Comparison of ENCODE assay signal across 12 mouse cellular contexts in the genomic region with DNA sequence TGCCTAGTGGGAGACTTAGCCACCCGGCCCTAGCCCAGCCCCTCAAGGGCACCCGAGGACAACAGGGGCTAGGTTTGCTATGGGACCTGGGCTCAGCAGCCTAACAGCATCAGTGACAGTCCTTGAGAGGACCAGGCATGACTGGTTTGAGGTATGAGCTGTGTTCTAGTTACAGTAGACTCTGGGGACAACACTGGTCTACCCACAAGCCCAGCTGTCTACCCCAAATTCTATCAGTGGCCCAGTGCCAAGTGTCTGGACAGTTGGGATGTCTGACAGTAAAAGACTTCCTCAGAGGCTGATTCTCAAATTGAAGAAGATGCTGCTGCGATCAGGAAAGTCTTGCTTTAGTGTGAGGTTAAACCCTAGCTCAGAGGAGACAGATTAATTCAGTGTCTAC. TPM values are rescaled to one million over a fixed set of nuclear protein-coding genes. Genes with fewer than 3 reads are reported as not detected.
DNase-seq lines count a peak whose midpoint lies in the region; ATAC-seq and TF ChIP-seq lines count a peak whose summit lies in the region.
"Had no signal": no experiment of that assay in that cellular context is flagged by ENCODE, and none has a peak within 500 bp of the region (broad histone marks: within the 10 kb centered on the region; RNA-seq: fewer than 3 reads in every experiment).

No protein-coding gene starts in this region.

- H3K4me3 ChIP-seq in intestine, embryonic 14.5 days (ENCODE audit: low read depth, low read length) = no peak overlapping the region
- H3K4me3 ChIP-seq in intestine, postnatal 0 days (ENCODE audit: low read depth, low read length) = no peak overlapping the region
- H3K4me3 ChIP-seq in midbrain, postnatal 0 days (ENCODE audit: low read depth, low read length) = no peak overlapping the region
- no peak overlapping the region for H3K4me3 ChIP-seq in midbrain, embryonic 14.5 days (replicated peaks; ENCODE audit: low read depth, low read length)
- no peak overlapping the region for H3K4me3 ChIP-seq in stomach, postnatal 0 days (ENCODE audit: low read depth, low read length)
- H3K4me3 ChIP-seq: forebrain, embryonic 15.5 days had no signal

- H3K27me3 ChIP-seq in intestine, embryonic 14.5 days (replicated peaks; ENCODE audit: control insufficient read depth, insufficient read depth, low read length) = no peaks in the 10 kb centered on the region
- H3K27me3 ChIP-seq in intestine, postnatal 0 days (replicated peaks; ENCODE audit: control insufficient read depth, insufficient read depth, low read length) = no peaks in the 10 kb centered on the region
- no peaks in the 10 kb centered on the region for H3K27me3 ChIP-seq in midbrain, postnatal 0 days (ENCODE audit: insufficient read depth, low read length)
- no peaks in the 10 kb centered on the region for H3K27me3 ChIP-seq in midbrain, embryonic 14.5 days (ENCODE audit: control insufficient read depth, insufficient read depth, low read length)
- no peaks in the 10 kb centered on the region for H3K27me3 ChIP-seq in stomach, postnatal 0 days (ENCODE audit: control insufficient read depth, insufficient read depth, low read length)
- H3K27me3 ChIP-seq: forebrain, embryonic 15.5 days had no signal

- no peak for ATAC-seq in intestine, embryonic 14.5 days (replicated peaks; ENCODE audit: low FRiP score, low TSS enrichment, low read depth)
- no peak for ATAC-seq in intestine, postnatal 0 days
- no peak for ATAC-seq in midbrain, postnatal 0 days (ENCODE audit: low FRiP score)
- ATAC-seq in midbrain, embryonic 14.5 days (ENCODE audit: low FRiP score, low TSS enrichment) = no peak
- ATAC-seq in stomach, postnatal 0 days (ENCODE audit: low FRiP score, low TSS enrichment) = no peak
- ATAC-seq: forebrain, embryonic 15.5 days had no signal

- no peak for TF ChIP-seq EP300 in stomach, postnatal 0 days (optimal IDR thresholded peaks at IDR 0.05)

- WGBS in intestine, embryonic 14.5 days = 68% methylated on average over 3 of the region's 3 CpGs
- WGBS in intestine, postnatal 0 days = 69% methylated on average over 3 of the region's 3 CpGs
- 76% methylated on average over 3 of the region's 3 CpGs for WGBS in midbrain, postnatal 0 days
- WGBS in midbrain, embryonic 14.5 days = 86% methylated on average over 3 of the region's 3 CpGs
- WGBS in stomach, postnatal 0 days = 72% methylated on average over 3 of the region's 3 CpGs

- no peaks in the 10 kb centered on the region for H3K9me3 ChIP-seq in intestine, embryonic 14.5 days (ENCODE audit: control insufficient read depth, low read length)
- H3K9me3 ChIP-seq in intestine, postnatal 0 days (ENCODE audit: control insufficient read depth) = no peaks in the 10 kb centered on the region
- no peaks in the 10 kb centered on the region for H3K9me3 ChIP-seq in midbrain, postnatal 0 days (ENCODE audit: low read length)
- no peaks in the 10 kb centered on the region for H3K9me3 ChIP-seq in midbrain, embryonic 14.5 days (ENCODE audit: control insufficient read depth, low read length)
- no peaks in the 10 kb centered on the region for H3K9me3 ChIP-seq in stomach, postnatal 0 days (ENCODE audit: control insufficient read depth, low read length)
- H3K9me3 ChIP-seq: forebrain, embryonic 15.5 days had no signal

- no peak for TF ChIP-seq CTCF in intestine, postnatal 0 days (IDR thresholded peaks at IDR 0.05; ENCODE audit: low read depth)
- no peak for TF ChIP-seq CTCF in midbrain, postnatal 0 days (IDR thresholded peaks at IDR 0.05)
- TF ChIP-seq CTCF in stomach, postnatal 0 days (IDR thresholded peaks at IDR 0.05; ENCODE audit: low read depth) = no peak

- H3K27ac ChIP-seq in intestine, embryonic 14.5 days (ENCODE audit: low read depth) = peak overlapping the region; percentile 48; the same call in 1 of the 2 replicates
- H3K27ac ChIP-seq in intestine, postnatal 0 days (ENCODE audit: low read depth, low read length) = no peak overlapping the region
- H3K27ac ChIP-seq in midbrain, postnatal 0 days (ENCODE audit: low read depth, low read length) = peak overlapping the region; percentile 0; the same call in 1 of the 2 replicates
- H3K27ac ChIP-seq in midbrain, embryonic 14.5 days (replicated peaks; ENCODE audit: low read depth, low read length) = no peak overlapping the region
- peak overlapping the region; percentile 61; the same call in 1 of the 2 replicates for H3K27ac ChIP-seq in stomach, postnatal 0 days (replicated peaks)
- H3K27ac ChIP-seq: forebrain, embryonic 15.5 days had no signal

- peak; percentile 38 to 39 for DNase-seq in cerebellum, adult 18-20 months
- DNase-seq in cerebellum, adult 8-10 months = no peak
- no peak for DNase-seq in intestine, embryonic 14.5 days (ENCODE audit: low spot score)
- no peak for DNase-seq in midbrain, postnatal 0 days (ENCODE audit: low spot score)
- no peak for DNase-seq in midbrain, embryonic 14.5 days
- DNase-seq in stomach, postnatal 0 days (ENCODE audit: low spot score) = no peak
- DNase-seq in natural killer cell, adult 2 months (ENCODE audit: low spot score in 2 of 2) = no peak
- DNase-seq: retina, postnatal 1 day; thymus, postnatal 25 days had no signal

- H3K4me2 ChIP-seq in intestine, embryonic 14.5 days (ENCODE audit: low read length) = no peak overlapping the region
- H3K4me2 ChIP-seq in intestine, postnatal 0 days (replicated peaks; ENCODE audit: low read depth) = no peak overlapping the region
- H3K4me2 ChIP-seq in midbrain, postnatal 0 days (ENCODE audit: low read depth, low read length, poor library complexity, severe bottlenecking) = no peak overlapping the region
- H3K4me2 ChIP-seq in midbrain, embryonic 14.5 days (ENCODE audit: low read length) = no peak overlapping the region
- no peak overlapping the region for H3K4me2 ChIP-seq in stomach, postnatal 0 days (replicated peaks; ENCODE audit: low read depth)
- H3K4me2 ChIP-seq: forebrain, embryonic 15.5 days had no signal

- peaks cover 18% of the 10 kb centered on the region for H3K4me1 ChIP-seq in intestine, embryonic 14.5 days (replicated peaks; ENCODE audit: control insufficient read depth, insufficient read depth, low read length)
- H3K4me1 ChIP-seq in intestine, postnatal 0 days (replicated peaks; ENCODE audit: control insufficient read depth, insufficient read depth, low read length) = peaks cover 10% of the 10 kb centered on the region; the same call in 1 of the 2 replicates
- no peaks in the 10 kb centered on the region; the same call in 1 of the 2 replicates for H3K4me1 ChIP-seq in midbrain, postnatal 0 days (ENCODE audit: insufficient read depth, low read length)
- H3K4me1 ChIP-seq in midbrain, embryonic 14.5 days (ENCODE audit: control insufficient read depth, insufficient read depth, low read length) = no peaks in the 10 kb centered on the region
- H3K4me1 ChIP-seq in stomach, postnatal 0 days (replicated peaks; ENCODE audit: control insufficient read depth, insufficient read depth) = no peaks in the 10 kb centered on the region

- H3K9ac ChIP-seq in intestine, embryonic 14.5 days (ENCODE audit: low read length) = no peak overlapping the region
- H3K9ac ChIP-seq in intestine, postnatal 0 days (ENCODE audit: low read depth, low read length) = no peak overlapping the region
- no peak overlapping the region for H3K9ac ChIP-seq in midbrain, postnatal 0 days (replicated peaks; ENCODE audit: low read length, poor library complexity, severe bottlenecking)
- H3K9ac ChIP-seq in midbrain, embryonic 14.5 days (replicated peaks; ENCODE audit: low read length) = no peak overlapping the region
- no peak overlapping the region for H3K9ac ChIP-seq in stomach, postnatal 0 days (ENCODE audit: low read length)
- H3K9ac ChIP-seq: forebrain, embryonic 15.5 days had no signal

- 0 out of 2 replicates have a peak, but pooled peaks cover 5% of the 10 kb centered on the region for H3K36me3 ChIP-seq in intestine, embryonic 14.5 days (ENCODE audit: control insufficient read depth, insufficient read depth, low read length)
- no peaks in the 10 kb centered on the region; the same call in 1 of the 2 replicates for H3K36me3 ChIP-seq in intestine, postnatal 0 days (ENCODE audit: control insufficient read depth, insufficient read depth)
- peaks cover 6% of the 10 kb centered on the region for H3K36me3 ChIP-seq in midbrain, postnatal 0 days (ENCODE audit: insufficient read depth, low read length)
- peaks cover 5% of the 10 kb centered on the region; the same call in 1 of the 2 replicates for H3K36me3 ChIP-seq in midbrain, embryonic 14.5 days (ENCODE audit: control insufficient read depth, insufficient read depth, low read length)
- H3K36me3 ChIP-seq in stomach, postnatal 0 days (ENCODE audit: control insufficient read depth, insufficient read depth, low read length) = no peaks in the 10 kb centered on the region

RNA-seq across cellular contexts. Expression of a gene that starts 20.6 kb away (rescaled TPM):
- polyA plus RNA-seq in intestine, embryonic 14.5 days (2014; fragmentation: Nextera tagmentation; extraction: Ambion mirVana) = 72.7 and 78.5 TPM in 2 replicates
- polyA plus RNA-seq in intestine, postnatal 0 days (2015; fragmentation: Nextera tagmentation; extraction: Ambion mirVana) = 140 and 151 TPM in 2 replicates
- 214 and 238 TPM in 2 replicates for total RNA-seq in midbrain, postnatal 0 days (2014; rRNA removed)
- 272 and 300 TPM in 2 replicates for polyA plus RNA-seq in midbrain, postnatal 0 days (2015; fragmentation: Nextera tagmentation; extraction: Ambion mirVana)
- polyA plus RNA-seq in midbrain, embryonic 14.5 days (2014; fragmentation: Nextera tagmentation; extraction: Ambion mirVana) = 227 and 250 TPM in 2 replicates
- 96.2 and 101 TPM in 2 replicates for polyA plus RNA-seq in stomach, postnatal 0 days (2015; fragmentation: Nextera tagmentation; extraction: Ambion mirVana)

RNA-seq across cellular contexts. Expression of a gene that starts 26.7 kb away (rescaled TPM):
- 3.1 and 3.8 TPM in 2 replicates for polyA plus RNA-seq in intestine, embryonic 14.5 days (2014; fragmentation: Nextera tagmentation; extraction: Ambion mirVana)
- polyA plus RNA-seq in intestine, postnatal 0 days (2015; fragmentation: Nextera tagmentation; extraction: Ambion mirVana) = 1.1 and 4.1 TPM in 2 replicates
- total RNA-seq in midbrain, postnatal 0 days (2014; rRNA removed) = 0.57 and 0.88 TPM in 2 replicates
- 1.3 and 1.9 TPM in 2 replicates for polyA plus RNA-seq in midbrain, postnatal 0 days (2015; fragmentation: Nextera tagmentation; extraction: Ambion mirVana)
- 5.9 and 9.7 TPM in 2 replicates for polyA plus RNA-seq in midbrain, embryonic 14.5 days (2014; fragmentation: Nextera tagmentation; extraction: Ambion mirVana)
- polyA plus RNA-seq in stomach, postnatal 0 days (2015; fragmentation: Nextera tagmentation; extraction: Ambion mirVana) = 2.5 and 2.8 TPM in 2 replicates
- total RNA-seq: layer of hippocampus, adult 18-20 months had no signal

RNA-seq across cellular contexts. Expression of a gene that starts 48.5 kb away (rescaled TPM):
- polyA plus RNA-seq in intestine, embryonic 14.5 days (2014; fragmentation: Nextera tagmentation; extraction: Ambion mirVana) = 25.0 and 25.2 TPM in 2 replicates
- 6.4 and 7.1 TPM in 2 replicates for polyA plus RNA-seq in intestine, postnatal 0 days (2015; fragmentation: Nextera tagmentation; extraction: Ambion mirVana)
- 32.9 and 47.2 TPM in 2 replicates for total RNA-seq in midbrain, postnatal 0 days (2014; rRNA removed)
- 27.3 and 27.9 TPM in 2 replicates for polyA plus RNA-seq in midbrain, postnatal 0 days (2015; fragmentation: Nextera tagmentation; extraction: Ambion mirVana)
- polyA plus RNA-seq in midbrain, embryonic 14.5 days (2014; fragmentation: Nextera tagmentation; extraction: Ambion mirVana) = 25.2 and 26.4 TPM in 2 replicates
- polyA plus RNA-seq in stomach, postnatal 0 days (2015; fragmentation: Nextera tagmentation; extraction: Ambion mirVana) = 15.6 and 17.2 TPM in 2 replicates

RNA-seq across cellular contexts. Expression of a gene that starts 59.8 kb away (rescaled TPM):
- polyA plus RNA-seq in intestine, embryonic 14.5 days (2014; fragmentation: Nextera tagmentation; extraction: Ambion mirVana) = 19.1 and 20.2 TPM in 2 replicates
- polyA plus RNA-seq in intestine, postnatal 0 days (2015; fragmentation: Nextera tagmentation; extraction: Ambion mirVana) = 10.2 and 10.3 TPM in 2 replicates
- 12.6 and 16.1 TPM in 2 replicates for total RNA-seq in midbrain, postnatal 0 days (2014; rRNA removed)
- polyA plus RNA-seq in midbrain, postnatal 0 days (2015; fragmentation: Nextera tagmentation; extraction: Ambion mirVana) = 32.6 and 32.7 TPM in 2 replicates
- 23.8 and 26.2 TPM in 2 replicates for polyA plus RNA-seq in midbrain, embryonic 14.5 days (2014; fragmentation: Nextera tagmentation; extraction: Ambion mirVana)
- 8.9 and 9.3 TPM in 2 replicates for polyA plus RNA-seq in stomach, postnatal 0 days (2015; fragmentation: Nextera tagmentation; extraction: Ambion mirVana)

Comparison
In these comparisons a context has a peak if more than half of its experiments do, and no peak if none do; other contexts are left out.
1. DNase-seq: peak in cerebellum, adult 18-20 months (2 of 2); none in cerebellum, adult 8-10 months (single experiment), intestine, embryonic 14.5 days (single experiment), midbrain, postnatal 0 days (single experiment), midbrain, embryonic 14.5 days (single experiment), stomach, postnatal 0 days (single experiment) and natural killer cell, adult 2 months (0 of 2).
2. H3K27ac ChIP-seq: peak in intestine, embryonic 14.5 days (single experiment), midbrain, postnatal 0 days (single experiment) and stomach, postnatal 0 days (single experiment); none in intestine, postnatal 0 days (single experiment) and midbrain, embryonic 14.5 days (single experiment).